Mouse (Mus musculus) urinary bladder, adult 2 months (tissue): ENCODE measurements at regions not wholly inside any gene's neighbourhood (a gene's known extent, or its start where the extent isn't known, plus 50 kb on each side); places are given as distances from the start of the nearest gene placed in this dataset.

Source experiments
- DNase-seq: peaks from one replicate; pipeline ENCODE4 v3.0.0; 2022; ENCODE audit warnings: low spot score

GRCm38 (mm10) chr15:69766743-69767142 is 3266.0 kb upstream of the Lrrc6 start:
- DNase-seq, result no peak

GRCm38 (mm10) chr15:69752616-69753015 is 3251.9 kb upstream of the Lrrc6 start:
- DNase-seq, result peak; percentile 10

GRCm38 (mm10) chr15:69714680-69715079 is 3214.0 kb upstream of the Lrrc6 start:
- DNase-seq, result no peak

- no peak for DNase-seq
These were observed 3213.2 kb upstream of the Lrrc6 start for GRCm38 (mm10) chr15:69713900-69714299.

DNA sequence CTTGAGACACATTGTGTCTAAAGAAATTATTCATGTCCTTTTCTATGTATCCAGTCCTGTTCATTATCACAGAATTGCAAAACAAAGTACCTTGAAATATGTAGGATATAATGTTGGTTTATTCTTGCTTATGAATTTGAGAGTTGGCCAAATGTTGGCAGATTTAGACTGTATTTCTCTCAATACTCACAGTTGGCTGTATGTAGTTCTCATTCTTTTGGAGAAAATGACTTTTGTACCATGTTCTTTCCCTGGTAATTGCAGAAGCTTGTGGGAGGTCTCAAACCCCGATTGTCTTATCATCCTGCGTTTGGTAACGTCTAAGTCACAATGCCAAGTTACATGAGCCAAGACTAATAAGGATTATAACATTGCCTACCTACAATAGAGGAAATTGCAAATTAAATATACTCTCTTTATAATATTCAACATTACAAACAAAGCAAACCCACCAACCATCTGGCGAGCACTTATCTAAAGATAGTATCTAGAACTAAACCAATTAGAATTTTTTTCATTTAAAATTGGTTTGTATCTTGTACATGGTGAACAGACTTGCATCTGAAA is 3195.0 kb upstream of the Lrrc6 start:
- no peak for DNase-seq

- DNase-seq, result no peak
These were observed 3189.8 kb upstream of the Lrrc6 start for GRCm38 (mm10) chr15:69690501-69690900.
